Mouse (Mus musculus): ENCODE data around the gene Emsy. TPM values are rescaled to one million over a fixed set of nuclear protein-coding genes. Genes with fewer than 3 reads are reported as not detected.

Gene Emsy
- total RNA-seq (2023): 10 to 100 TPM; 44.3 to 46.8 TPM

GRCm38 (mm10) chr7:98656531-98657221 is at the start of gene Emsy:
TSS of gene Emsy (minus strand) at chr7:98656783.

GRCm38 (mm10) chr7:98702283-98703240 is 46.0 kb upstream of the Emsy start, which contains the start of gene Thap12:
TSS of gene Thap12 (plus strand) at chr7:98703103.

Other genes with a start within 250 kb of the Emsy start
- not detected for gene Gucy2d, start 216.4 kb downstream of the Emsy start, total RNA-seq (2023)
- gene Lrrc32, start 167.5 kb downstream of the Emsy start, total RNA-seq (2023): under 1 TPM; 0.22 to 0.29 TPM
- 10 to 100 TPM; 11.3 to 17.1 TPM for gene Thap12, start 46.3 kb upstream of the Emsy start, total RNA-seq (2023)
- gene Wnt11, start 178.3 kb upstream of the Emsy start, total RNA-seq (2023): under 1 TPM in 1 of 2 experiments, not detected in 1; 0.24 TPM